Mouse (Mus musculus): ENCODE results near the gene Olfr610. TPM values are rescaled to one million over a fixed set of nuclear protein-coding genes. Genes with fewer than 3 reads are reported as not detected.
"Not testable (repeated sequence)": the region's sequence is repeated elsewhere in the genome, so short reads cannot be mapped to it uniquely, and the experiment has no call there.

The Olfr610 gene
- not detected for total RNA-seq (2018; cell fraction: chromatin; rRNA removed)
- not detected for total RNA-seq (2018; cell fraction: cytosol; rRNA removed)
- not detected for total RNA-seq (2018; cell fraction: nucleus; rRNA removed)
- polyA plus RNA-seq (2018) = not detected in 3 replicates

DNA sequence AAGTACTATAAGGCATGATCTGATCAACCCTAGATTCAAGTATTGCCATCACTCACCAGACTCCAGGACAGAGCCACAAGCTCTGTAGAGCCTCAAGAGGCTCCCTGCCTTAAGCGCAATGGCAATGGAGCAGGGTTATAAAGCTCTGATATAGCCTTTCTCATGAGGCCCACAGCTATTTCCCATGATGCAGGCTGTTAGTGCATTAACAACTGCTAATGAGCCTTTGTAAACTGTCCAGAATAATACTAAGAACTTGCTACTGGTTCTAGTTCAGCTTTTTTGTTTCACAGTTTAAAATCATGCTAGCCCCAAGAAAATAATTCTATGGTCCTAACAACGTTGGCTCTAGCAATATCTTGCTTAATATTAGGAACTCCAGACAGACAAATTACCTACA is at the start of gene Olfr610:
Gene Olfr610 (minus strand): TSS at position 101 of the 400 bp plus-strand sequence.
- Histone ChIP-seq H3K4me3 (ENCODE audit: inconsistent target) (no peak within 1 kb of the TSS), H3K36me3 (ENCODE audit: inconsistent target) (no peaks in the 10 kb centered on the region), H3K27ac (no peak within 1 kb of the TSS), H3K79me2 (ENCODE audit: inconsistent target) (no peaks in the 10 kb centered on the region)
- WGBS (ENCODE audit: missing documents) = 85% methylated on average over 2 of the region's 2 CpGs

DNA sequence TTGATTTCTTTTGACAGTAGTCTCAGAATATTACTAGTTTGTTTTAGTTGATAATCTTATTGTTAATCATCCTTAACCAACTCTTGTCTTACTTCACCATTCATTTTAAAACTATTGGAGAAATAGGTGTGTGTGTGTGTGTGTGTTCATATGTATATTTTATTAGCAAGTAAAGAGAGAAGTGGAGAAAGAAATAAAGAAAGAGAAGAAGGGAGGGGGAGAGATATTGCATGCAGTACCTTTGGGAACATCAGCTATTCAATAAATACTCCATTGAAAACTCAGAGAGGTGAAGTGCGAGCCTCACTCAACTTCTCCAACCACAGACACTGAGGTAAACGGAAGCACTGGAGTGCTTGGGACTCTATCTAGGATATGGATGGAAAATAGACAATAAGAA is 43.9 kb upstream of the Olfr610 start, which contains the start of gene Olfr615:
Gene Olfr615 (plus strand): TSS at position 301 of the 400 bp plus-strand sequence.
- Histone ChIP-seq H3K27ac (no peak within 1 kb of the TSS), H3K36me3 (ENCODE audit: inconsistent target) (no peaks in the 10 kb centered on the region), H3K4me3 (ENCODE audit: inconsistent target) (no peak within 1 kb of the TSS), H3K79me2 (ENCODE audit: inconsistent target) (no peaks in the 10 kb centered on the region)
- WGBS (ENCODE audit: missing documents) = no CpG with 5 or more reads among the region's 2 CpGs

DNA sequence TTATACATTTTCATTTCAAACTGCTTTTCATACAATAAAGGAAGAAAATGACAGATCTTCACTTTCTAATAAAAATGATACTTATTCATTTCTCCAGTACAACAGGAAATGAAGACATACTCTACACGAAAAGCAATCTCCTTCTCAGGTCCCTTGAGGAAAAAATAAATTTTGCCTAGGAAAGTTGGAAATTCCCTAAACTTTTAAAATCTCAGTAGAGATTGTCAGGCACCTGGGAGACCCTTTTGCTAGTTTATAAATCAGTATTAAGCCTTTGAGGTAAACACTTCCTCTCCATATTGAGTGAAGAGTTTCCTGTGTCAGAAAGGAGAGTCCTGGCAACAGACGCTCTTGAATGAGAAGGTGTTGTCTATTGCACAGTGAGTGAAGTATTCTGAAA is 35.9 kb upstream of the Olfr610 start, which contains the start of gene Olfr613:
Gene Olfr613 (plus strand): TSS at position 301 of the 400 bp plus-strand sequence.
- 65% methylated on average over 2 of the region's 2 CpGs for WGBS (ENCODE audit: missing documents)
- Histone ChIP-seq H3K79me2 (ENCODE audit: inconsistent target) (no peaks in the 10 kb centered on the region), H3K4me3 (ENCODE audit: inconsistent target) (no peak within 1 kb of the TSS), H3K36me3 (ENCODE audit: inconsistent target) (no peaks in the 10 kb centered on the region), H3K27ac (no peak within 1 kb of the TSS)

DNA sequence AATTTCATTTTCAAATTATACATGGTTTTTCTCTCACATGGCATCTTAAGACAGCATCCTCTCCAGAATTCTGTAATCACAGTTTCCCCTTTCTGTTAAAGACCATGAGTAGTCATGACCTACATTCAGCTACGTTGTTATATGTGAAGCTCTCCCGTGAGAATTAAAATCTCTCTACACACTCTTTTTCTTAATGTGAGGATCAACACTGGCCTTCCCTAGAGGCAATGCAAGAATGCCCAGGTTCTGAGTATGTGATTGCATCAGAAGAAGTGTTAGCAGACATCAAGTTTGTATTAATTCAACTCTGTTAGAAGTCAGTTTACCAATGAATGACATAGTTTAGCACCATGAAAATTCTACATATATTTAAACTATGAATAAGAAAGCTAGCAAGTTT is 30.7 kb upstream of the Olfr610 start, which contains the start of gene Olfr612:
Gene Olfr612 (minus strand): TSS at position 101 of the 400 bp plus-strand sequence.
- not testable (repeated sequence) for H3K79me2 ChIP-seq (ENCODE audit: inconsistent target); H3K36me3 ChIP-seq (ENCODE audit: inconsistent target); H3K27ac ChIP-seq; H3K4me3 ChIP-seq (ENCODE audit: inconsistent target)
- 100% methylated on average over 2 of the region's 2 CpGs for WGBS (ENCODE audit: missing documents)

DNA sequence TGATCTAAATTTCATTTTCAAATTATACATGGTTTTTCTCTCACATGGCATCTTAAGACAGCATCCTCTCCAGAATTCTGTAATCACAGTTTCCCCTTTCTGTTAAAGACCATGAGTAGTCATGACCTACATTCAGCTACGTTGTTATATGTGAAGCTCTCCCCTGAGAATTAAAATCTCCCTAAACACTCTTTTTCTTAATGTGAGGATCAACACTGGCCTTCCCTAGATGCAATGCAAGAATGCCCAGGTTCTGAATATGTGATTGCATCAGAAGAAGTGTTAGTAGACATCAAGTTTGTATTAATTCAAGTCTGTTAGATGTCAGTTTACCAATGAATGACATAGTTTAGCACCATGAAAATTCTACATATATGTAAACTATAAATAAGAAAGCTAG is 8.8 kb upstream of the Olfr610 start, which contains the start of gene Olfr611:
Gene Olfr611 (minus strand): TSS at position 101 of the 400 bp plus-strand sequence.
- not testable (repeated sequence) for H3K79me2 ChIP-seq (ENCODE audit: inconsistent target); H3K36me3 ChIP-seq (ENCODE audit: inconsistent target); H3K27ac ChIP-seq; H3K4me3 ChIP-seq (ENCODE audit: inconsistent target)
- 50% methylated on average over 1 of the region's 1 CpGs for WGBS (ENCODE audit: missing documents)

DNA sequence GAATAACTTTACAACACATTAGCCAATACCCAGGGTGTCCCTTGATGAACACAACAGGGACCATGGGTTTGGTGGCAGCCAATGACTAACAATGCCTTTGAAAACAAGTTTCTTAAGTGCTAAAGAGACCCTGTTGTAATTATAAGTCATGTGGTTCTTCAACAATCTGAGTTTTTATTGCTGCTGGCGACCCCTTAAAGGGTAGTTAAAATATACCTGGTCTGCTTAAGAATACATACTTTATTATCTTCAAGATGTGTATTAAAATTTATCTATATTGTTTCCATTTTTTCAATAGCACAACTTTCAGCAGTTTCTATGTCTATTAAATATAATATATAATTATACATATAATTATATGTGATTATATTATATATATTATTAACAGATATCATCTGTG is 14.0 kb downstream of the Olfr610 start, which contains the start of gene Olfr609:
Gene Olfr609 (minus strand): TSS at position 101 of the 400 bp plus-strand sequence.
- 92% methylated on average over 1 of the region's 1 CpGs for WGBS (ENCODE audit: missing documents)
- Histone ChIP-seq H3K79me2 (ENCODE audit: inconsistent target) (no peaks in the 10 kb centered on the region), H3K4me3 (ENCODE audit: inconsistent target) (no peak within 1 kb of the TSS), H3K36me3 (ENCODE audit: inconsistent target) (no peaks in the 10 kb centered on the region), H3K27ac (no peak within 1 kb of the TSS)

DNA sequence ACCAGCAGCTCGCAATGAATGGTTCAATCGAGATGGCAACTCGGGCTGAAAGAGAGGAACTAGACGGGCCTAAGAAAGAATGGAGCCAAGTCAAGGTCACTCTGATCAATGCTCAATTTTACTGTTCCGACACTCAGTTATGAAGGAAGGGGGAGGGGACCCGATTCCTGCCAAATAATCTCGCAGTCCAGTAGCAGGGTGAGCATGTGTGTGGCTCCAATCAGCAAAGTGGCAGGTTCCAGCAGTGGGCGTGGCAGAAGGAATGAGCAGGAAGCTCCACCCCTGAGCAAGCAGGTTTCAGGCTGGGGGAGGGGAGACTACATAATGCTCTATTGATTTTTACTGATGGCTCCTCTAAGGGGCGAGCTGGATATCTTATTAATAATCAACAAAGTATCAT is 34.8 kb downstream of the Olfr610 start:
- 90% methylated on average over 7 of the region's 9 CpGs for WGBS (ENCODE audit: missing documents)
- not testable (repeated sequence) for H3K79me2 ChIP-seq (ENCODE audit: inconsistent target)

DNA sequence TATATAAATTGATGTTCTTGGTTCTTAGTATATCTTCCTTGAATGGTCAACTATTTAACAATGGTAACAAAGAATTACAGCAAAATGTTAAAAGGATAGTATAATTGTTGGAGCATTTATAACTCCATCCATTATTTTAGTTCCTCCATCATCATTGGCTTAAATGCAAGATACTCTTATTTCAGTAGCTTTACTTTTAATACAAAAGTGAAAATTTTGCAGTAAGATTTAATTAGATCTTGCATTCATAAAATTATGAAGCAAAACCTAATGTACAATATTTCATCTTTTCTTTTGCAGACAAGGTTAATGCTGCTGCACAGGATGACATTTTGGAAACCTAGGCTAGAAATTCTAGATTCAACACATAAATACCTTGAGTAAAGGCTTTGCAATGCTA is 42.3 kb downstream of the Olfr610 start, which contains the start of gene Olfr608:
Gene Olfr608 (plus strand): TSS at position 301 of the 400 bp plus-strand sequence.
- Histone ChIP-seq H3K79me2 (ENCODE audit: inconsistent target) (no peaks in the 10 kb centered on the region), H3K36me3 (ENCODE audit: inconsistent target) (no peaks in the 10 kb centered on the region), H3K4me3 (ENCODE audit: inconsistent target) (no peak within 1 kb of the TSS), H3K27ac (no peak within 1 kb of the TSS)

More for the DNA sequence above, 34.8 kb downstream of the Olfr610 start:
- not testable (repeated sequence) for H3K4me3 ChIP-seq (ENCODE audit: inconsistent target); H3K36me3 ChIP-seq (ENCODE audit: inconsistent target); H3K27ac ChIP-seq

DNA sequence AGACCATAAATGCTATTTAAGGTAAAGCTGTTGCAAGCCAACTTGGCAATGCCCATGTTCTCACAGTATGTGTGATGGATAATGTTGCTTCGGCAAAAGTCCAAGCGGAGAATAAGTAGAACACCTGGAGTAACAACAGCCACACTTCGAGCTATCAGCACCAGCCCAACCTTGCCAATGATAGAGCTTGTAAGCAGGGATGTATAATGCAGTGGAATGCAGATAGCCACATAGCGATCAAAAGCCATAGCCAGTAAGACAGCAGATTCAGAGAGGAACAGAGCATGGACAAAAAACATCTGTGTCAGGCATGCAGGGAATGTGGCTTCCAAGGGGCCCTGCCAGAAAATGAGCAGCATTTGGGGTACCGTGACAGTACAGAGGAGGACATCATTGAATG is 51.3 kb downstream of the Olfr610 start:
- Histone ChIP-seq H3K27ac (no peak overlapping the region), H3K36me3 (ENCODE audit: inconsistent target) (no peaks in the 10 kb centered on the region), H3K79me2 (ENCODE audit: inconsistent target) (no peaks in the 10 kb centered on the region), H3K4me3 (ENCODE audit: inconsistent target) (no peak overlapping the region)
- 94% methylated on average over 5 of the region's 5 CpGs for WGBS (ENCODE audit: missing documents)

Other genes starting within 250 kb of the Olfr610 start
- gene Olfr596, start 206.5 kb downstream of the Olfr610 start, polyA plus RNA-seq (2018) = not detected in 3 replicates
- gene Olfr597, start 195.8 kb downstream of the Olfr610 start, polyA plus RNA-seq (2018) = not detected in 3 replicates
- not detected in 3 replicates for gene Olfr598, start 188.6 kb downstream of the Olfr610 start, polyA plus RNA-seq (2018)
- gene Olfr599, start 176.2 kb downstream of the Olfr610 start, polyA plus RNA-seq (2018) = not detected in 3 replicates
- gene Olfr600, start 162.5 kb downstream of the Olfr610 start, polyA plus RNA-seq (2018) = not detected in 3 replicates
- not detected in 3 replicates for gene Olfr601, start 149.5 kb downstream of the Olfr610 start, polyA plus RNA-seq (2018)
- gene Olfr603, start 125.9 kb downstream of the Olfr610 start, polyA plus RNA-seq (2018) = not detected in 3 replicates
- gene Usp17lc, start 97.0 kb downstream of the Olfr610 start, polyA plus RNA-seq (2018) = not detected in 3 replicates
- gene Olfr605, start 66.7 kb downstream of the Olfr610 start, polyA plus RNA-seq (2018) = not detected in 3 replicates
- not detected in 3 replicates for gene Olfr606, start 63.1 kb downstream of the Olfr610 start, polyA plus RNA-seq (2018)
- not detected in 3 replicates for gene Olfr607, start 48.0 kb downstream of the Olfr610 start, polyA plus RNA-seq (2018)
- not detected in 3 replicates for gene Olfr608, start 42.2 kb downstream of the Olfr610 start, polyA plus RNA-seq (2018)
- gene Olfr609, start 14.1 kb downstream of the Olfr610 start, polyA plus RNA-seq (2018) = not detected in 3 replicates
- not detected in 3 replicates for gene Olfr611, start 8.7 kb upstream of the Olfr610 start, polyA plus RNA-seq (2018)
- not detected in 3 replicates for gene Olfr612, start 30.6 kb upstream of the Olfr610 start, polyA plus RNA-seq (2018)
- not detected in 3 replicates for gene Olfr613, start 36.0 kb upstream of the Olfr610 start, polyA plus RNA-seq (2018)
- gene Olfr615, start 44.0 kb upstream of the Olfr610 start, polyA plus RNA-seq (2018) = not detected in 3 replicates
- not detected in 3 replicates for gene Olfr616, start 57.0 kb upstream of the Olfr610 start, polyA plus RNA-seq (2018)
- not detected in 3 replicates for gene Olfr617, start 60.9 kb upstream of the Olfr610 start, polyA plus RNA-seq (2018)
- gene Olfr618, start 78.0 kb upstream of the Olfr610 start, polyA plus RNA-seq (2018) = not detected in 3 replicates
- not detected in 3 replicates for gene Olfr619, start 88.5 kb upstream of the Olfr610 start, polyA plus RNA-seq (2018)
- gene Olfr620, start 100.4 kb upstream of the Olfr610 start, polyA plus RNA-seq (2018) = not detected in 3 replicates
- not detected in 3 replicates for gene Olfr622, start 130.6 kb upstream of the Olfr610 start, polyA plus RNA-seq (2018)
- not detected in 3 replicates for gene Olfr623, start 151.6 kb upstream of the Olfr610 start, polyA plus RNA-seq (2018)
- 0.09 to 0.15 TPM (median 0.09 TPM) in 3 replicates for gene Olfr624, start 159.1 kb upstream of the Olfr610 start, polyA plus RNA-seq (2018)
- not detected in 3 replicates for gene Olfr625-ps1, start 170.6 kb upstream of the Olfr610 start, polyA plus RNA-seq (2018)
- not detected in 3 replicates for gene Olfr243, start 202.5 kb upstream of the Olfr610 start, polyA plus RNA-seq (2018)
- gene Olfr628, start 218.3 kb upstream of the Olfr610 start, polyA plus RNA-seq (2018) = not detected in 3 replicates
- not detected in 3 replicates for gene Olfr629, start 232.8 kb upstream of the Olfr610 start, polyA plus RNA-seq (2018)
- not detected in 3 replicates for gene Olfr630, start 245.2 kb upstream of the Olfr610 start, polyA plus RNA-seq (2018)

Measured in macrophage (primary cell).